Mouse (Mus musculus): ENCODE data around the gene Dync1i1. TPM values are rescaled to one million over a fixed set of nuclear protein-coding genes. Genes with fewer than 3 reads are reported as not detected.

The Dync1i1 gene
- total and polyA plus RNA-seq, 2 experiments from 2014 or later: 62.1 to 64.7 TPM

DNA sequence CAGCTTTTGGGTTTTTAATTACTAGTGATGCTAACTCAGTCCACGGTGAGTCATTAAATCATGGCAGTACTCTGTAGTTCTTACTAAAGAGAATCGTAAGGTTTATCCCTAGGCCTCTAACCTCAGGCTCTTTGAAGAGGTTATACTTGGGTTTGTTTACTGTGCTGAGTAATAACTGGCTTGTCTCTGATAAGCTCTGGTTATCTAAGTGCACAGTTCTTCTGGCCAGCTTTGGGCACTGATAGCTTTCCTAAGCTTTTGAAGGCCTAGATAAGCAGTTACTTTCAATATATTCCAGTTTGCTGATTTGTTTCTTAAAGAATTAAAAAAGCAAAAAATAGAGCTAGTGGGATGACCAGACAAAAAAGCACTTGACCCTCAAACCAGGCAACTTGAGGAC lies 37.5 kb downstream of the Dync1i1 start:
- Histone ChIP-seq H3K4me1 (ENCODE audit: insufficient read depth, low read length) (no peaks in the 10 kb centered on the region), H3K4me2 (ENCODE audit: low read depth, low read length) (no peak overlapping the region), H3K4me3 (ENCODE audit: low read length) (no peak overlapping the region), H3K9me3 (ENCODE audit: low read length) (no peaks in the 10 kb centered on the region), H3K36me3 (ENCODE audit: insufficient read depth, low read length) (no peaks in the 10 kb centered on the region), H3K27ac (no peak overlapping the region), H3K27me3 (ENCODE audit: insufficient read depth, low read length) (no peaks in the 10 kb centered on the region), H3K9ac (replicated peaks; ENCODE audit: low read length) (no peak overlapping the region)
- 86% methylated on average over 2 of the region's 2 CpGs for WGBS
- no peak for ATAC-seq
- no peak for TF ChIP-seq CTCF (IDR thresholded peaks at IDR 0.05; ENCODE audit: low read depth)
- no peak for DNase-seq (ENCODE audit: low spot score)

DNA sequence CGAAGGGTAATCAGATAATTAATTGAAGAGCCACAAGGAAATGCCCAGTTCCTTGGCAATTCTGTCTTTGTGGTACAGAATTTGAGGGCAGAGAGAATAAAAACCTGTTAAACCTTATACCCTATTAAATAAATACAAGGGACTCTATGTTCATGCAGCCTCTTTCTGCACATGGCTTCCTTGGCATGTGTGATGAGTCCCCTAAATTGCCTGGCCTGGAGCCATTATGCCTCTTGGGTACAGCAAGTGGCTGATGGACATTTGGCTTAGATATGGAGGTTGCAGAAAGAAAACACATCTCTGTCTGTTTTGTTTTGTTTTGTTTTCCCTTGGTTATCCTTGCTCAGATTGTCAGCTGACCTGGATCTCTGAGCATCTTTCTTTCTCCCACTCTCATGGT lies 43.1 kb downstream of the Dync1i1 start:
- Histone ChIP-seq H3K4me2 (ENCODE audit: low read depth, low read length) (no peak overlapping the region), H3K4me3 (ENCODE audit: low read length) (no peak overlapping the region), H3K27ac (no peak overlapping the region), H3K27me3 (ENCODE audit: insufficient read depth, low read length) (no peaks in the 10 kb centered on the region), H3K9me3 (ENCODE audit: low read length) (no peaks in the 10 kb centered on the region), H3K9ac (replicated peaks; ENCODE audit: low read length) (no peak overlapping the region), H3K36me3 (ENCODE audit: insufficient read depth, low read length) (no peaks in the 10 kb centered on the region), H3K4me1 (ENCODE audit: insufficient read depth, low read length) (no peaks in the 10 kb centered on the region)
- ATAC-seq (peak; percentile 49; the same call in 1 of the 2 replicates), DNase-seq (ENCODE audit: low spot score) (peak; percentile 47)
- no peak for TF ChIP-seq CTCF (IDR thresholded peaks at IDR 0.05; ENCODE audit: low read depth)
- 65% methylated on average over 1 of the region's 1 CpGs for WGBS

DNA sequence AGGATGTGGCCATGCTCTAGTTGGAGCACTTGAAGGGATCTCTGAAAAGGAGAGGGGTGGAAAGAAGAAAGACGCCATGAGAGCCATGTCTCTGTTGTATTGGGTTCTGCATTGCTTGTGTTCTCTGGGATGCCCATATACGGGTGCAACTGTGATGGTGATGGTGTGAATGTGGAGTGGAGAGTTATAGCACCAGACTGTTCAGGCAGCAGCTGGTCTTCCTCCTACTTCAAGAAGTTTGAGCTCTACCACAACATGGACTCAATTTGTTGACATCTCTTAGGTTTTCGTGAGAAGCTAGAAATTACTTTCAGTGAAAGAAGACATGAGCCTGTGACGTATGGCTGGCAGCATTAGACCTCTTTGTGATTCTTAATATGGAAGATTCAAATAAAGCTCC lies 44.8 kb downstream of the Dync1i1 start:
- H3K27ac ChIP-seq: no peak overlapping the region
- H3K9me3 ChIP-seq (ENCODE audit: low read length): no peaks in the 10 kb centered on the region
- ATAC-seq (no peak), DNase-seq (ENCODE audit: low spot score) (no peak)
- H3K4me2 ChIP-seq (ENCODE audit: low read depth, low read length): no peak overlapping the region
- H3K4me3 ChIP-seq (ENCODE audit: low read length): no peak overlapping the region
- H3K4me1 ChIP-seq (ENCODE audit: insufficient read depth, low read length): no peaks in the 10 kb centered on the region
- H3K36me3 ChIP-seq (ENCODE audit: insufficient read depth, low read length): no peaks in the 10 kb centered on the region
- TF ChIP-seq CTCF (IDR thresholded peaks at IDR 0.05; ENCODE audit: low read depth): no peak
- H3K27me3 ChIP-seq (ENCODE audit: insufficient read depth, low read length): no peaks in the 10 kb centered on the region
- no peak overlapping the region for H3K9ac ChIP-seq (replicated peaks; ENCODE audit: low read length)
- 90% methylated on average over 4 of the region's 4 CpGs for WGBS

DNA sequence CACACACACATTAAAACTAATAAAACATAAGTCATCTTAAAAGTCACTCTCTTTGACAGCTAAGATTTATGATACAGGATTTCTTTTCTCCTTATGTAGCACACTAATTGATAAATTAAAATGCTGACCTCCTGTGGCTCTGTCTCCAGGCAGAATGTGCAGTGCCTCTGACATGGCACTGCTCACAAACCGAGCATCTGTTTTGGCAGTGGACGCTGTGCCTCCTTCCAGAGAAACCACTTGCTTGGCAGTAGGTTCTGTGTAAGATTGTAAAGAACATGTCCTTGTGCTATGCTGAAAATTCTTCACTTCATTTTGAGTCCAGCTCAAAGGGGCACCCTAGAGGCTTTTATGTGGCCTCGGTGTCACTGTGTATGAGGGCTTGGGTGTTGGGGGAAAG lies 50.0 kb downstream of the Dync1i1 start:
- Histone ChIP-seq H3K4me3 (ENCODE audit: low read length) (no peak overlapping the region), H3K27ac (no peak overlapping the region), H3K4me2 (ENCODE audit: low read depth, low read length) (no peak overlapping the region), H3K4me1 (ENCODE audit: insufficient read depth, low read length) (no peaks in the 10 kb centered on the region), H3K36me3 (ENCODE audit: insufficient read depth, low read length) (no peaks in the 10 kb centered on the region), H3K27me3 (ENCODE audit: insufficient read depth, low read length) (no peaks in the 10 kb centered on the region), H3K9ac (replicated peaks; ENCODE audit: low read length) (no peak overlapping the region), H3K9me3 (ENCODE audit: low read length) (no peaks in the 10 kb centered on the region)
- peak; percentile 78; the same call in 1 of the 2 replicates for ATAC-seq
- peak; percentile 69 for DNase-seq (ENCODE audit: low spot score)
- TF ChIP-seq CTCF (IDR thresholded peaks at IDR 0.05; ENCODE audit: low read depth): no peak
- WGBS: 21% methylated on average over 3 of the region's 3 CpGs

DNA sequence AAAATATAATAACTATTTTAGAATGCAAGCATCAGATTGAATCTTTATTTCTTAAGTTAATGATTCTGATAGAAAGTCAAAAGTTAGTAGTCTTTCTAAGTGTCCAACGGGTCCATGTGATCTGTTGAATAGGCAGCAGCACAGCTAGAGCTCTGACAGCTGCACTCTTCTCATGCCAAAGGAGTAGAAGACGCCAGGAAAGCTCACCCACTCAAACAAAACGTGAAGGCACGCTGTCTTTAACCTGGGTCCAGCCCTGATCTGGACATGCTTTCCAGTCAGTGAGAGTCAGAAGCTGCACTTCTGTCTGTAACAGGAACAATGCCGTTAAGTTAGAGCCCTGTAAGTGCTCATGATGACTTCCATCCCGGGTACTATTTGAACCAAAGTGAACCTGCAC lies 56.3 kb downstream of the Dync1i1 start:
- no peak overlapping the region for H3K9ac ChIP-seq (replicated peaks; ENCODE audit: low read length)
- H3K27ac ChIP-seq: no peak overlapping the region
- 68% methylated on average over 6 of the region's 6 CpGs for WGBS
- no peak for DNase-seq (ENCODE audit: low spot score)
- no peaks in the 10 kb centered on the region for H3K27me3 ChIP-seq (ENCODE audit: insufficient read depth, low read length)
- TF ChIP-seq CTCF (IDR thresholded peaks at IDR 0.05; ENCODE audit: low read depth): no peak
- ATAC-seq: no peak
- no peaks in the 10 kb centered on the region for H3K4me1 ChIP-seq (ENCODE audit: insufficient read depth, low read length)
- H3K4me2 ChIP-seq (ENCODE audit: low read depth, low read length): no peak overlapping the region
- no peak overlapping the region for H3K4me3 ChIP-seq (ENCODE audit: low read length)
- no peaks in the 10 kb centered on the region for H3K9me3 ChIP-seq (ENCODE audit: low read length)
- H3K36me3 ChIP-seq (ENCODE audit: insufficient read depth, low read length): no peaks in the 10 kb centered on the region

DNA sequence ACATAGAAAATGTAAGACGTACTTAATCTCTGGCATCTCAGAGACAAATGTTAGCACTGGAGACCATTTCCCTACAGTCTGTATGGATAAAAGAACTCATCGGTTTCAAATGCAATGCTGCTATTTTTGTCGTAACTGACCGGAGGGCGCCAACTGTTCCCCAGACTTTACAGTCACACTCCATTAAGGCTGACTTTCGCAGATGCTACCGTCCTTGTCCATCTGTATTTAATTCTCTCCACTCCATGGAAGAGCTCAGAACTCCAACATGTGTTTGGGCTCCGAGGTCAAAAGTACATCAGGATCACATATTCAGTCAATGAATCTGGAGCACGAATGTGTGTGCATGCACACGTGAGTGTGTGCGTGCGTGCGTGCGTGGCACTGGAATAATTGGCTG lies 58.4 kb downstream of the Dync1i1 start:
- H3K4me3 ChIP-seq (ENCODE audit: low read length): no peak overlapping the region
- H3K9ac ChIP-seq (replicated peaks; ENCODE audit: low read length): no peak overlapping the region
- ATAC-seq (no peak), DNase-seq (ENCODE audit: low spot score) (no peak)
- no peak overlapping the region for H3K27ac ChIP-seq
- WGBS: 82% methylated on average over 14 of the region's 14 CpGs
- H3K4me2 ChIP-seq (ENCODE audit: low read depth, low read length): no peak overlapping the region
- no peaks in the 10 kb centered on the region for H3K4me1 ChIP-seq (ENCODE audit: insufficient read depth, low read length)
- H3K9me3 ChIP-seq (ENCODE audit: low read length): no peaks in the 10 kb centered on the region
- no peak for TF ChIP-seq CTCF (IDR thresholded peaks at IDR 0.05; ENCODE audit: low read depth)
- H3K36me3 ChIP-seq (ENCODE audit: insufficient read depth, low read length): no peaks in the 10 kb centered on the region
- H3K27me3 ChIP-seq (ENCODE audit: insufficient read depth, low read length): no peaks in the 10 kb centered on the region

DNA sequence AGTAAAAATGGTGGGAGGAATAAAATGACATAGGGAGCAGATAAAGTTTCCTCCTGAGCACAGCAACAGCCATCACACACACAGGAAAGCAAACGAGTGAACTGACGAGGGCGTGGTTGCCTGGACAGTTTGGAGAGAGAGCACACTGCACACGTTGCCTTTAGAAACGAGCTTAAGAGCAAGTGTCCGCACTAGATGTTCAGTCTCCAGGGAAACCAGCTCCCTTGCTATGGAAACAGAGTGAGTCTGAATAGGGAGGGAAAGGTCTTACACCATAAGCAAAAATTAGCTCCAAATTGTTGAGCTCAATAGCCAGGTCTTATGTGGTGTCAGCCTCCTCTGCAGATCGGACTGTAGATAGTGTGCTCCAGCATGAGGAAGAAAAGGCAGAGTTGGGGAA lies 65.2 kb downstream of the Dync1i1 start:
- Histone ChIP-seq H3K4me2 (ENCODE audit: low read depth, low read length) (no peak overlapping the region), H3K9ac (replicated peaks; ENCODE audit: low read length) (no peak overlapping the region), H3K27ac (no peak overlapping the region), H3K36me3 (ENCODE audit: insufficient read depth, low read length) (no peaks in the 10 kb centered on the region), H3K27me3 (ENCODE audit: insufficient read depth, low read length) (no peaks in the 10 kb centered on the region), H3K9me3 (ENCODE audit: low read length) (no peaks in the 10 kb centered on the region), H3K4me3 (ENCODE audit: low read length) (no peak overlapping the region), H3K4me1 (ENCODE audit: insufficient read depth, low read length) (no peaks in the 10 kb centered on the region)
- TF ChIP-seq CTCF (IDR thresholded peaks at IDR 0.05; ENCODE audit: low read depth): no peak
- no peak for ATAC-seq
- 38% methylated on average over 7 of the region's 7 CpGs for WGBS
- no peak for DNase-seq (ENCODE audit: low spot score)

All from hindbrain, postnatal 0 days (tissue).